Mouse (Mus musculus) heart, postnatal 4 days (tissue): Measurements from ENCODE around the gene Rbm48. TPM values are rescaled to one million over a fixed set of nuclear protein-coding genes. Genes with fewer than 3 reads are reported as not detected.
A peak's percentile ranks its signal among the peaks of the same experiment; 100 is the strongest.

ENCODE experiments used
- DNase-seq: peaks from one replicate; pipeline ENCODE4 v3.0.0; 2021
- total RNA-seq, 2 experiments: library from RNA; stranded (reverse); gene quantifications; 2 replicates each; pipeline ENCODE4 v1.2.3; 2021

The Rbm48 gene
- total RNA-seq, 2 experiments from 2014 or later, result 8.1 to 8.3 TPM

DNA sequence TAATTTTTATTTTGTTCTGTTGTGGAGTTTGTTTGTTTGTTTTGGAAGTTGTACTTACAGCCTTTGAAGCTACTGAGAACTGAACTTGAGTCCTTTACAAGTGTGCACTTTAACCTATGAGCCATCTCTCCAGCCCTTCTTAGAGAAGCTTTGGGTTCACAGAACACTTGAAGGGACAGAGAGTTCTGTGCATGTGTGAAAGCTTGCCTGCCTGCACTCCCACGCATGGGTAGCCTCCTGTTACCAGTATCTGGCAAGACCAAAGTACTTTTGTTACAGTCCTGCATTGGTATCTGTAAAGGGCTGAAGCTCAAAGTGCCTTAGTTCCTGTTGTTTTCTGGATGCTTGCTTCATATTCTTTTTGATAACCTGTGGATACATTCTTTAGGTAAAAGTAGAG, 50.2 kb downstream of the Rbm48 start:
- DNase-seq, result no peak

DNA sequence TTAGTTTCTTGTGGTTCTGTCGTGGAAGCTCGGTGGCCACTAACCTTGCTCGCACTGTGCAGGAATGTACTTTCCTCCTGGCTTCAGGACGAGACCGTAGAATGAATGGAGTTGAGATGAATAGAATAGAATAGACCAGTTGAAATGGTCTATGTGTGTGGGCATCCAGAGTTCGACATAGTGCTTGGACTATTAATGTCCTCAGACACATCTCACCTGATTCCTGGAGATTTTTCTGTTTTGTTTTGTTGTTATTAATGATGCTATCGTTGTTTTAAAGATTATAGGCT, 52.0 kb downstream of the Rbm48 start:
- DNase-seq, result no peak

DNA sequence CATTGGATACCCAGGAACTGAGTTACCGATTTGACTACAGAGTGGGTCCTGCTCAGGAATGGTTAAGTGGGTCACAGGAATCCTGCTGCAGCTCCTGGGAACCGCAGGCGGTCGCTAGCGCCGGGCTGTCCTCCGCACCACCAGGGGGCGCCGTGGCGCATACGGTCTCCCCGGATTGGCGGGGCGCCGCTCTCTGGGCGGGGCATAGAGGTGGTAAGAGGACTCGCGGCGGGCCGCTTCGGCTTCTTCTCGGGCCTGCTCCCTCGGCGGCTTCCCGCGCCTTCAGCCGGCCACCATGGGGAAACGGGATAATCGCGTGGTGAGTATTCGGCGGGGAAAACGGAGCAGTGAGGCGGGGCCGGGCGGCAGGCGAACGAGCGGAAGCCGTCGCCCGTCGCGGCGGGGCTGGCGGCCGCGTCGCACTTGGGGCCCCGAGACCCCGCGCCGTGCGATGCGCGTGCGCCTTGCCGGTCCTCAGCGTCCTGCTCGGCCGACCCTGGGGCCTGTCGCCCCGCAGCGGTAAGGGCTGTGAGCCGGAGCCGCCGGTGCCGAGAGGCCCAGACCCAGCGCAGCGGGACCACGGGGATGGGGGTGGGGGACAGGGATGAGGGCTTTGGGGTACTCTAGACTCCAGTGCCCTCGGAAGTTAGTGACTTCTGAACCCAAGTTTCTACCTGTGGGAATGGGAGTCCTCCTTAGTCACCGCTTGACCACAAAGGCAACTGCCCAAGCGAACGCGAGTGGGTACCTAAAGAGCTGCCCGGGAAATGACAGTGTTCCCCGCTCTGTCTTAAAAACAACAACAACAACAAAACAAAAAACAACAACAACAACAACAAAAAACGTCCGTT, 52.5 kb downstream of the Rbm48 start, which contains the start of gene Fam133b:
Gene Fam133b, plus strand, starts transcription at position 205 of the 851 bp plus-strand sequence.
- peak; percentile 99 for DNase-seq

DNA sequence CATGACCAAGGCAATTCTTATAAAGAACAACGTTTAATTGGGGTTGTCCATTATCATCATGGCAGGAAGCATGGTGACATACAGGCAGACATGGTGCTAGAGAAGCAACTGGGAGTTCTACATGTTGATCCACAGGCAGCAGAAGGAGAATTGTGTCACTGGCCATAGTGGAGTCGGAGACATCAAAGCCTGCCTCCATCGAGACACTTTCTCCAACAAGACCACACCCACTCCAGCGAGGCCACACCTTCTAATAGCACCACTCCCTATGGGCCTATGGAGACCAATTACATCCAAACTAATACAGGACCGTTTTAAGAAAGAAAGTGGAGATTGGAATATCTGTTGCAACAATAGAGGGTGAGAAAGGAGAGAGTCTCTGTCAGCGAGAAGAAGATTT, 54.5 kb downstream of the Rbm48 start:
- DNase-seq, result no peak

DNA sequence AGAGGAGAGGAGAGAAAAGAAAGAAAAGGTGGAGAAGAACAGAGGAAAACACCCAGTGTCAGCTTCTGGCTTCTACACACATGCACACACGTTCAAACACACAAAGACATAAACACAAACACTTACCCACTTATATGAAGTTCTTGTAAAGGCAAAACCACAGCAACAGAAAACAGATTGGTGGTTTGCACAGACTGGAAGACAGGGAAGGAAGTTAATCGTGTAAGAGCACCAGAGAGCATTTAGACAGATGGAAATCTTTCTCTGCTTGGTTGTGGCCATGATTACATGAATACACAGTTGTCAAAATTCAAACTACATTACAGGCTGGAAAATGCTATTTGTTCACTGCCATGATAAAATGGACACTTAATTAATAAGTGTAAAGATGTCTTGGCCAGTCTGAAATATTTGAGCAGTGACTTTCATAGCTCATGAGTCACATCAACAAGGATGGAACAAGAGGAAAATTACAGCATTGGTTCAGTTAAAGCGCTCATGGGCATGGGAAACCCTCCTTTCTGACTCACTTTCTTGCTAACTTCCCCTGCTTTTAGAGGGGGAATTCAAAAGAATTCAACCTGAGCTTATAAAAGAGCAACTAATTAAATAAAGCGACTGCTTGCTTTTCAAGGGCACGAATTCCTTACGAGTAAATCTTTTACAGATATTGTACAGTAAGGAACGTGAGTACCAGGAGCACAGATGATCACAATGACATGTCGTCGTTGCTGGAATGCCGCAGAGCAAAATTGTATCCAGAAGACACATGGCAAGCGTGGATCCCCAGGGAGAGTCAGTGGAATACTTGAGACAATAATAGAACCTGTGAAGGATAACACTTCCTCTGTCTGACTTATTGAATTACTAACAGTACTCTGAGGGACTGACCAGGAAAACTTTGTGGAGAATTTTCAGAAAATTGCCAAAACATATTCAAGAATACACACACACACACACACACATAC, 57.6 kb downstream of the Rbm48 start:
- no peak for DNase-seq

DNA sequence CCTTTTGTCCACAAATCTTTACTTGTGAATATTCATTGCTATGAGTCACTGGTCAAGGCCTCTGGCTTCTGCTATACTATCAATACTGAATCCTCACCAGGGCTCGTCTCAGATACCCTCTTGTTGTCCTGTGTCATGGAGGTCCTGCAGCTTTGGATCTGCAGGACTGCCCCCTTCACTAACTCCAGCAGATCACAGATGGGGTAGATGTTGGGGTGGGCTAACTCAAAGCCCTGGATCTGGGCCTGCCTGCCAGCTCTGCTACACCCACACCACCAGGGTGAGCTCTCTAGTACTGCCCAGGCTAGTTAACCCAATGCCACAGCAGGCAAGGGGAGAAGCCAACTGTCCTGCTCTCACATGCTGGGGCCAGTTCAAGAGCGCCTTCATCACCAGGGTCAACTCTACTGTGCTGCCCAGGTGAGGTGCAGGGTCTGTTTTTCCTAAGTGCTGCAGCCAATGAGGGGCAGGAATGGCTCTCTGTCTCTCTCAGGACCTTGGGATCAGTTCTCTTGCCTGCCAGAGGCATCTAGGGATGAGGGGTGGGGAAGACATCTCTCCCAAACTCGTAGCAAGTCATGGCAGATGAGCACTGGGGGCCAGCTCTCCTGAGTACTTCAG, 59.7 kb downstream of the Rbm48 start:
- no peak for DNase-seq

Other genes starting within 250 kb of the Rbm48 start
- gene Fam133b, start 52.8 kb downstream of the Rbm48 start, total RNA-seq, result 10 to 100 TPM; 23.1 to 24.3 TPM
- 1 to 10 TPM; 3.9 to 4.2 TPM for gene 1700109H08Rik, start 25.0 kb downstream of the Rbm48 start, total RNA-seq
- gene Pex1, start 519 bp downstream of the Rbm48 start, total RNA-seq, result 10 to 100 TPM; 11.3 to 12.3 TPM
- not detected for gene Tmbim7, start 54.6 kb upstream of the Rbm48 start, total RNA-seq
- 100 to 1,000 TPM; 105 to 110 TPM for gene Gatad1, start 60.6 kb upstream of the Rbm48 start, total RNA-seq
- gene Ankib1, start 206.3 kb upstream of the Rbm48 start, total RNA-seq, result 10 to 100 TPM; 30.7 to 33.1 TPM
- 10 to 100 TPM; 32.8 to 37.2 TPM for gene Krit1, start 206.6 kb upstream of the Rbm48 start, total RNA-seq
- under 1 TPM; 0.25 to 0.29 TPM for gene Lrrd1, start 248.6 kb upstream of the Rbm48 start, total RNA-seq